Mouse (Mus musculus): ENCODE measurements at regions not wholly inside any gene's neighbourhood (a gene's known extent, or its start where the extent isn't known, plus 50 kb on each side); places are given as distances from the start of the nearest gene placed in this dataset.

DNA sequence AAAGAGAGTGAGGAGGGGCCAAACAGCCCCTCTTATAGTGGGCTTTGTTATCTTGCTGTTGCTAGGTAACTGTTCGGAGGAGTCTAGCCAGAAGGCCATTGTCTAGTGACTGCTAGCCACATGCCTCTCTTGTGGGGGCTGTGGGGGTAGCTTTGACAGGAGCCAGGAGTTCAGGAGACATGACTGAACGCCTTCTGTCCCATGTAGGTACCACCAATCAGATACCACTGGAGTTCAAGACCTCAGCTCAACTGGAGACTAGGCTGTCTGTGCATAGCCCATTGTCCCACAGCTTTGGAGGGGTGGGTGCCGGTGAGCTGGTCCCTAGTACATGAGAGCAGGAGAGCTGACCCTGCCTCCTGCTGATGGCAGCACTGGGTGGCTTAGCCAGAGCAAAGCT, 82.4 kb upstream of the Unc93a2 start:
- CTCF ChIA-PET: interaction anchor here in 1 of 4 experiments (0.7 kb wide), 1 partner anchor 61 kb away, joined by 3 read pairs; no protein-coding TSS in a partner anchor

DNA sequence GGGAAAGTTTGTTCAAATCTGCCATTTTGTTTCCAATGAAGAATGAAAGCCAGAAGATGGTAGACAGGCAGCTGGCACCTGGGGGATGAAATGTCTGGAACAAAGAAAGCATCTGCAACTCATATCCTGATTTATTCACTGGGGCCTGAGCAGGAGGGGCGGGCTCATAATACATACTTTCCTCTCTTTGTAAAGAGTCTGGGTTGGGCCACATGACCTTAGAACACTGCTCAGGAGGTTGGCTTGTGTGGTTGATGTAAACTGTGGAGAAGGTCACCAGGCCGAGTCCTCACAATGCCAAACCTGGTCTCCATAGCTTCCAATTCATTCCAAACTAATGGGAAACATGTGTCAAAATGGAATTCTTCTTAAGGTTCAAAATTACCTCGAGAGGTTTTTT, 79.6 kb upstream of the Unc93a2 start:
- ChIA-PET POLR2A (interaction anchor here in 1 of 4 experiments (0.7 kb wide), 1 partner anchor 1153 kb away, joined by 3 read pairs; no protein-coding TSS in a partner anchor), CTCF (no interaction called here)

More for the DNA sequence above, 82.4 kb upstream of the Unc93a2 start:
- POLR2A ChIA-PET: interaction anchor here (0.6 to 1.3 kb wide), 6 partner anchors 10 to 70 kb away, joined by 3 to 6 read pairs (median 3); no protein-coding TSS in a partner anchor

DNA sequence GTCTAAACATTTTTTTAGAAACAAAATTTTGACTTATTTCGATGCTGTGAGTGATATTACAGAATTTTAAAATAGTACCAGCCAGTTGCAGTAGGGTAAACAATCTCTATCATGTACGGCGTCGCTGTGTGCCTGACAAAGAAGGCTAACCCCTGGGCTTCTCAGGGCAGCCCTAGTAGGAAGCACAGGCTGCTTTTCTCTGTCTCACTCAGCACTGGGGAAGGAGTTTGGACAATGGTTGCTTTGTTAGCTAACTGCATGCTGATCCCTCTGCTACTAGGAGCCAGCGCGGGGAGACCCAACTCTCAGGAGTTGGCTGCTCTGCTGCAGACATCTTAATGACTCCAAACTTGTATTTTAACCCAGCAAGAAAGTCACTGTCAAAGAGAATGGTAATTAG, 75.9 kb upstream of the Unc93a2 start:
- CTCF ChIA-PET: no interaction called here

DNA sequence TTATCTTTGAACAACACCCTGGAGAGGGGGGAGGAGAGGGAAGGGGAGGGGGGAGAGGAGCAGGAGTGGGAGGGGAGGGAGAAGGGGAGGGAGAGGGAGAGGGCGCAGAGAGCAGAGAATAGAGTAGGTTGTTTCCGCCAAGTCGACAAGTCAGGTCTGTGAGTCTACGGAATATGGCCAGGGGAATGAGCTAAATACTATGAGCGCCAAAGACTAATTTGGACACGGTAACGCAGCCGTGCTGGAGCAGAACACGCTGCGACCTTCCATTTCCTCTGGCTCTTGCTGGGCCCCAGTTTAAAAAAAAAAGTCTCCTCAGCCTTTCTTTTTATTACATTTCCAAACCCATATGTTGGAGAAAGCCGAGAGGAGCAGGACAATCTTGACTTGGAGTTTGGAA, 71.7 kb upstream of the Unc93a2 start:
- ChIA-PET POLR2A (interaction anchor here in 1 of 4 experiments (1.0 to 1.6 kb wide), 3 partner anchors 10 to 66 kb away, joined by 3 to 7 read pairs (median 3); no protein-coding TSS in a partner anchor), CTCF (interaction anchor here in 2 of 4 experiments (0.7 to 2.5 kb wide), 3 partner anchors 141 to 365 kb away, joined by 3 to 8 read pairs (median 4); no protein-coding TSS in a partner anchor)

More for the DNA sequence above, 75.9 kb upstream of the Unc93a2 start:
- POLR2A ChIA-PET: interaction anchor here in 1 of 4 experiments (0.7 kb wide), 1 partner anchor 161 kb away, joined by 3 read pairs; no protein-coding TSS in a partner anchor

DNA sequence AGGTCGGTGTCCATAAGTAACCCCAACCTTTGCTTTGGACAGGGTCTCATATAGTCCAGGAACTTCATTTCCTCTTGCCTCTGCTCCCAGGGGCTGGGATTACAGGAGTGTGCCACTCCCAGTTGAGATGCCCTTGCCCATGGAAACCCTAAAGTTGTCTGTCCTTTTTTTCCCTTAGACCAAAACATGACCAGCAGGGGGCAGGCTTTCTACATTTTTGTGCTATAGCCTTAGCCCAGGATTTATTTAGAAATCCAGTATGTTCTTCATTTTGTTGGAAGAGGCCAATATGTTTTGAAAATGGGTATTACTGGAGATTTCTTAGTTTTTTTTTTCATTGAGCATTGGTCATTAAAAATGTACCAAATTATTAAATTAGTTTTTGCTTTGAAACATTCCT, 58.6 kb upstream of the Unc93a2 start:
- ChIA-PET POLR2A (no interaction called here), CTCF (interaction anchor here in 3 of 4 experiments (0.9 to 2.4 kb wide), 4 partner anchors 106 to 384 kb away, joined by 3 to 8 read pairs (median 4); partner anchors contain the start of gene Fndc1 (in 1 of the 3))

DNA sequence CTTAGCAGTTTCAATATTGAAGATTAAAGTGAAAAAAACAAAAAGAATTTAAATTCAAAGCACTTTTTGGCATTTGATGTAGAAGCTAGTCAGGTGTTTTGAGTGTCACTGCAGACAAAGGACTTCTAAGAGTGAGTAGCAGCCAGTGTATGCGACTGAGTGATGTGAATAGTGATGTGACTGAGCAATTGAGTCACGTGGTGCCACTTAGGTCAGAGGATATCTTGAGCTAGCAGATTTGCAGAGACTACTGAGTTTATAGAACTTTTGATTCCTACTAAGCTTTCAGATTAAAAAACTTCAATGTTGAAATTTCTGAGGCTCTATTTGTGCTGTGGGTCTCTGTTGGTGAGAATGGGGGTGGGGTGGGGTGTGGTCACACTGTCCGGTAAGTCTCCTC, 49.8 kb upstream of the Unc93a2 start:
- ChIA-PET POLR2A (interaction anchor here in 3 of 4 experiments (0.6 kb wide), 3 partner anchors 21 to 391 kb away, joined by 3 to 5 read pairs (median 3); no protein-coding TSS in a partner anchor), CTCF (no interaction called here)

All from embryonic stem cell, embryonic (primary cell).